Mouse (Mus musculus): ENCODE measurements at regions not wholly inside any gene's neighbourhood (a gene's known extent, or its start where the extent isn't known, plus 50 kb on each side); places are given as distances from the start of the nearest gene placed in this dataset.

GRCm38 (mm10) chr16:24128566-24128965 lies 139.9 kb upstream of the Bcl6 start:
- 0 out of 2 replicates have a peak, but pooled peaks cover 2% of the 10 kb centered on the region for H3K4me1 ChIP-seq (replicated peaks; ENCODE audit: control insufficient read depth, insufficient read depth, low read length)
- no peak overlapping the region for H3K4me3 ChIP-seq (ENCODE audit: low read depth, low read length)
- H3K36me3 ChIP-seq (ENCODE audit: control insufficient read depth, insufficient read depth): no peaks in the 10 kb centered on the region
- H3K27ac ChIP-seq (ENCODE audit: low read depth, low read length): no peak overlapping the region
- 73% methylated on average over 3 of the region's 3 CpGs for WGBS
- no peak for ATAC-seq
- no peaks in the 10 kb centered on the region for H3K27me3 ChIP-seq (replicated peaks; ENCODE audit: control insufficient read depth, insufficient read depth, low read length)
- no peak overlapping the region for H3K4me2 ChIP-seq (replicated peaks; ENCODE audit: low read depth)
- H3K9me3 ChIP-seq (ENCODE audit: control insufficient read depth): no peaks in the 10 kb centered on the region
- no peak overlapping the region for H3K9ac ChIP-seq (ENCODE audit: low read depth, low read length)
- no peak for TF ChIP-seq CTCF (IDR thresholded peaks at IDR 0.05; ENCODE audit: low read depth)

DNA sequence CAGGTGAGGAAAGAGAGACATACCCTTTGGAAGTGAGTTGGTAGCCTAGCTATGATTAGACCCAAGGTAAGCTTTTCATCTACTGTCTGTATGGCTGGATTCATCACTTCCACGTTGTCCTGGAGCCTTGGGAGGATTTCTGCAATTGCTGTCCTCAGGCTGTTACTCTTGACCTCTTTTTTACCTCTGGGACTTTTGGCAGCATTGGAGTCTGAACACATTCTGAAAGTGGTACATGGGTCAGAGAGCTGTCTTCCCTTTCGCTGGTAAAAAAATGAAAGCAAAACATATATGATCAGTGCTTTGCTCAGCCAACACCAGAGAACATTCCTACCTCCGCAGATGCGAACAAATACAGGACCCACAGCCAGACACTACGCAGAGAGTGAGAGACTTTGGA lies 136.1 kb upstream of the Bcl6 start:
- Histone ChIP-seq H3K4me1 (replicated peaks; ENCODE audit: control insufficient read depth, insufficient read depth, low read length) (0 out of 2 replicates have a peak, but pooled peaks cover 2% of the 10 kb centered on the region), H3K36me3 (ENCODE audit: control insufficient read depth, insufficient read depth) (no peaks in the 10 kb centered on the region), H3K9me3 (ENCODE audit: control insufficient read depth) (no peaks in the 10 kb centered on the region), H3K9ac (ENCODE audit: low read depth, low read length) (no peak overlapping the region), H3K27ac (ENCODE audit: low read depth, low read length) (no peak overlapping the region), H3K4me2 (replicated peaks; ENCODE audit: low read depth) (no peak overlapping the region), H3K27me3 (replicated peaks; ENCODE audit: control insufficient read depth, insufficient read depth, low read length) (no peaks in the 10 kb centered on the region), H3K4me3 (ENCODE audit: low read depth, low read length) (no peak overlapping the region)
- no peak for ATAC-seq
- WGBS: 88% methylated on average over 5 of the region's 5 CpGs
- TF ChIP-seq CTCF (IDR thresholded peaks at IDR 0.05; ENCODE audit: low read depth): no peak

- Histone ChIP-seq H3K4me1 (replicated peaks; ENCODE audit: control insufficient read depth, insufficient read depth, low read length) (no peaks in the 10 kb centered on the region), H3K27me3 (replicated peaks; ENCODE audit: control insufficient read depth, insufficient read depth, low read length) (no peaks in the 10 kb centered on the region), H3K9me3 (ENCODE audit: control insufficient read depth) (no peaks in the 10 kb centered on the region), H3K9ac (ENCODE audit: low read depth, low read length) (no peak overlapping the region), H3K27ac (ENCODE audit: low read depth, low read length) (no peak overlapping the region), H3K4me3 (ENCODE audit: low read depth, low read length) (no peak overlapping the region), H3K36me3 (ENCODE audit: control insufficient read depth, insufficient read depth) (no peaks in the 10 kb centered on the region), H3K4me2 (replicated peaks; ENCODE audit: low read depth) (no peak overlapping the region)
- WGBS: 74% methylated on average over 4 of the region's 4 CpGs
- no peak for ATAC-seq
- no peak for TF ChIP-seq CTCF (IDR thresholded peaks at IDR 0.05; ENCODE audit: low read depth)
Measured at GRCm38 (mm10) chr16:24124083-24124482, 135.4 kb upstream of the Bcl6 start.

DNA sequence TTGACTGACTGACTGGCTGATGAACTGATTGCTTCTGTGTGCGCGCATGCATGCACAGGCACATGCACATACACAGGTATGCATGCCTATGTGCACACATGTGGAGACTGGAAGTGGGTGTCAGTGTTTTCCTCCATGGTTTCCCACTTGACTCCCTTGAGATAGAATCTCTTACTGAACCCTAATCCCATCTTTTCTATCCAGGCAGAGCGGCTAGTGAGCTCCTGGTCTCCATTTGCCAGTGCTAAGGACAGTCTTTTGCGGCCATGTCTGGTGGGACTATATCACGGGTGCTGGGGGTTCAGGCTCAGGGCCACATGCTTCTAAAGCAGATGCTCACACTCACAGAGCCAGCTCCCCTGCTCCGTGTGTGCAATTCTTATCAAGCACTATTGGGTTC lies 133.0 kb upstream of the Bcl6 start:
- no peak overlapping the region for H3K4me3 ChIP-seq (ENCODE audit: low read depth, low read length)
- no peak overlapping the region for H3K27ac ChIP-seq (ENCODE audit: low read depth, low read length)
- no peak for TF ChIP-seq CTCF (IDR thresholded peaks at IDR 0.05; ENCODE audit: low read depth)
- 94% methylated on average over 6 of the region's 6 CpGs for WGBS
- ATAC-seq: no peak
- H3K36me3 ChIP-seq (ENCODE audit: control insufficient read depth, insufficient read depth): no peaks in the 10 kb centered on the region
- no peaks in the 10 kb centered on the region for H3K27me3 ChIP-seq (replicated peaks; ENCODE audit: control insufficient read depth, insufficient read depth, low read length)
- no peaks in the 10 kb centered on the region for H3K4me1 ChIP-seq (replicated peaks; ENCODE audit: control insufficient read depth, insufficient read depth, low read length)
- no peak overlapping the region for H3K4me2 ChIP-seq (replicated peaks; ENCODE audit: low read depth)
- H3K9ac ChIP-seq (ENCODE audit: low read depth, low read length): no peak overlapping the region
- H3K9me3 ChIP-seq (ENCODE audit: control insufficient read depth): no peaks in the 10 kb centered on the region

DNA sequence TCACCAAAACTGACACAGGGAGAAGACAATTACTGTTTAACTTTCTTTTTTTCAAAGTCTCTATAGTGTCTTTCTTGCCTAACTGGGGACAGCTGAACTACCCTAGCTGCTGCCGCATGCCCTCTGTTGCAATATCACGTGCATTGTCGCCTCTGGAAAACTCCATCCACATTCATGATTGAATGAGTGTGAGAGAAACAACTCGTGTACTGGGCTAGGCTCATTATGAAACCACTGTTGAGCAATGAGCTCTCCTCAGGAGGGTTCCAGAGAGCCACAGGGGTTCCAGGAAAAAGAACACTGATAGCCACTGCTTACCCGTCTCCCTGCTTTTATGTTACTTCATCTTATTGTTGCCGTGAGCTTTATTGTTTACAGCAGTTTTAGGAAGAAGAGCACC lies 132.2 kb upstream of the Bcl6 start:
- Histone ChIP-seq H3K27me3 (replicated peaks; ENCODE audit: control insufficient read depth, insufficient read depth, low read length) (no peaks in the 10 kb centered on the region), H3K27ac (ENCODE audit: low read depth, low read length) (no peak overlapping the region), H3K36me3 (ENCODE audit: control insufficient read depth, insufficient read depth) (no peaks in the 10 kb centered on the region), H3K4me1 (replicated peaks; ENCODE audit: control insufficient read depth, insufficient read depth, low read length) (no peaks in the 10 kb centered on the region), H3K4me2 (replicated peaks; ENCODE audit: low read depth) (no peak overlapping the region), H3K9ac (ENCODE audit: low read depth, low read length) (no peak overlapping the region), H3K9me3 (ENCODE audit: control insufficient read depth) (no peaks in the 10 kb centered on the region), H3K4me3 (ENCODE audit: low read depth, low read length) (no peak overlapping the region)
- WGBS: 67% methylated on average over 6 of the region's 6 CpGs
- no peak for TF ChIP-seq CTCF (IDR thresholded peaks at IDR 0.05; ENCODE audit: low read depth)
- no peak for ATAC-seq

DNA sequence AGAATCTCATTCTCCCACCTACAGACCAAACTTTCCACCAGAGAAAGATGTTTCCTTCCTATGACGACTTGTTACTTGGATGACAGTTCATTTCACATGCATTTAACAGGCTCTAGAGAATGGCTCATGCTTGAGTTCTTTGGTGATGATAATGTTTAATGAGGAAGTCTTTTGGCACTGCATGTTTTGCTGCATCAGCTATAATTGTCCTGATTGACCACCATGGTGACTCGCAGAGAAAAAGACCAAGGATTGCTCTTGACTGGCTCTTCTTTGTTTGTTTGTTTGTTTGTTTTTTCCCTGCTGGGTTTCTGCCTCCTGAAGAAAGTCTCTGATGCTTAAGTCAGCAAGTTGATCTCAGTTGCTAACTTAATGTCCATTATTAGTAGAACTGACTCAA lies 129.8 kb upstream of the Bcl6 start:
- ATAC-seq: no peak
- Histone ChIP-seq H3K4me2 (replicated peaks; ENCODE audit: low read depth) (no peak overlapping the region), H3K9ac (ENCODE audit: low read depth, low read length) (no peak overlapping the region), H3K9me3 (ENCODE audit: control insufficient read depth) (no peaks in the 10 kb centered on the region), H3K27ac (ENCODE audit: low read depth, low read length) (no peak overlapping the region), H3K27me3 (replicated peaks; ENCODE audit: control insufficient read depth, insufficient read depth, low read length) (no peaks in the 10 kb centered on the region), H3K4me3 (ENCODE audit: low read depth, low read length) (no peak overlapping the region), H3K4me1 (replicated peaks; ENCODE audit: control insufficient read depth, insufficient read depth, low read length) (no peaks in the 10 kb centered on the region), H3K36me3 (ENCODE audit: control insufficient read depth, insufficient read depth) (no peaks in the 10 kb centered on the region)
- WGBS: 86% methylated on average over 2 of the region's 2 CpGs
- TF ChIP-seq CTCF (IDR thresholded peaks at IDR 0.05; ENCODE audit: low read depth): no peak

All from intestine, postnatal 0 days (tissue).